In genomic region chr16:20700036-20700435, GRCm38 (mm10) we compare ENCODE assay signal across 14 mouse cellular contexts. TPM values are rescaled to one million over a fixed set of nuclear protein-coding genes. Genes with fewer than 3 reads are reported as not detected.
DNase-seq lines count a peak whose midpoint lies in the region; ATAC-seq lines count a peak whose summit lies in the region.
"Had no signal": no experiment of that assay in that cellular context is flagged by ENCODE, and none has a peak within 500 bp of the region (broad histone marks: within the 10 kb centered on the region; RNA-seq: fewer than 3 reads in every experiment).

No protein-coding gene starts in this region.

- H3K9ac ChIP-seq in midbrain, embryonic 12.5 days (replicated peaks): no peak overlapping the region
- no peak overlapping the region for H3K9ac ChIP-seq in midbrain, embryonic 11.5 days (ENCODE audit: low read length)
- 0 out of 2 replicates have a peak overlapping the region, but pooled peaks have one; percentile 17 for H3K9ac ChIP-seq in limb, embryonic 11.5 days (ENCODE audit: low read length)
- no peak overlapping the region for H3K9ac ChIP-seq in liver, embryonic 12.5 days
- H3K9ac ChIP-seq: heart, embryonic 12.5 days; lung, embryonic 14.5 days; neural tube, embryonic 15.5 days; stomach, embryonic 15.5 days had no signal

- peaks cover 12% of the 10 kb centered on the region for H3K36me3 ChIP-seq in midbrain, embryonic 12.5 days
- no peaks in the 10 kb centered on the region for H3K36me3 ChIP-seq in midbrain, embryonic 11.5 days (ENCODE audit: control insufficient read depth, insufficient read depth, low read length)
- no peaks in the 10 kb centered on the region; the same call in 1 of the 2 replicates for H3K36me3 ChIP-seq in limb, embryonic 11.5 days (ENCODE audit: control insufficient read depth, insufficient read depth, low read length)
- peaks cover 4% of the 10 kb centered on the region; the same call in 1 of the 2 replicates for H3K36me3 ChIP-seq in liver, embryonic 12.5 days

- no peak for ATAC-seq in midbrain, embryonic 12.5 days (ENCODE audit: low FRiP score, low read depth)
- no peak for ATAC-seq in midbrain, embryonic 11.5 days (ENCODE audit: low FRiP score)
- no peak for ATAC-seq in limb, embryonic 11.5 days (ENCODE audit: insufficient number of reproducible peaks, low FRiP score, low TSS enrichment, low read depth)
- no peak for ATAC-seq in liver, embryonic 12.5 days

- 0 out of 2 replicates have a peak overlapping the region, but pooled peaks have one; percentile 6 for H3K27ac ChIP-seq in midbrain, embryonic 12.5 days (replicated peaks)
- no peak overlapping the region for H3K27ac ChIP-seq in midbrain, embryonic 11.5 days (ENCODE audit: low read depth, low read length)
- H3K27ac ChIP-seq in limb, embryonic 11.5 days (replicated peaks; ENCODE audit: low read depth, low read length): peak overlapping the region; percentile 65; the same call in 1 of the 2 replicates
- H3K27ac ChIP-seq in liver, embryonic 12.5 days: no peak overlapping the region
- H3K27ac ChIP-seq: neural tube, embryonic 15.5 days; stomach, embryonic 15.5 days had no signal

- H3K9me3 ChIP-seq in midbrain, embryonic 12.5 days: no peaks in the 10 kb centered on the region
- H3K9me3 ChIP-seq in midbrain, embryonic 11.5 days (ENCODE audit: control insufficient read depth, low read length): no peaks in the 10 kb centered on the region
- H3K9me3 ChIP-seq in limb, embryonic 11.5 days (ENCODE audit: control insufficient read depth, low read length): no peaks in the 10 kb centered on the region
- H3K9me3 ChIP-seq in liver, embryonic 12.5 days (replicated peaks): no peaks in the 10 kb centered on the region
- H3K9me3 ChIP-seq: heart, embryonic 12.5 days; megakaryocyte, embryonic 14.5 days; neural tube, embryonic 15.5 days; stomach, embryonic 15.5 days had no signal

- peak; percentile 44 for DNase-seq in gastrocnemius, postnatal 14 days
- no peak for DNase-seq in gastrocnemius, postnatal 25 days
- DNase-seq in midbrain, embryonic 11.5 days (ENCODE audit: low spot score, missing footprints): no peak
- DNase-seq in cerebellum, adult 9-11 months: peak; percentile 79
- DNase-seq in limb, embryonic 11.5 days (ENCODE audit: low spot score): peak; percentile 47
- DNase-seq in right cerebral cortex, postnatal 14 days: no peak
- DNase-seq: kidney, postnatal 25 days; lung, embryonic 14.5 days had no signal

- H3K4me3 ChIP-seq in midbrain, embryonic 12.5 days: no peak overlapping the region
- no peak overlapping the region for H3K4me3 ChIP-seq in midbrain, embryonic 11.5 days (ENCODE audit: low read depth, low read length)
- H3K4me3 ChIP-seq in limb, embryonic 11.5 days (ENCODE audit: low read depth, low read length): 0 out of 2 replicates have a peak overlapping the region, but pooled peaks have one; percentile 5
- H3K4me3 ChIP-seq in liver, embryonic 12.5 days: no peak overlapping the region
- H3K4me3 ChIP-seq: heart, embryonic 12.5 days; megakaryocyte, embryonic 14.5 days; neural tube, embryonic 15.5 days; stomach, embryonic 15.5 days had no signal

- H3K4me2 ChIP-seq in midbrain, embryonic 12.5 days (replicated peaks): no peak overlapping the region
- H3K4me2 ChIP-seq in midbrain, embryonic 11.5 days: no peak overlapping the region
- no peak overlapping the region for H3K4me2 ChIP-seq in limb, embryonic 11.5 days (ENCODE audit: low read depth, severe bottlenecking)
- H3K4me2 ChIP-seq in liver, embryonic 12.5 days: no peak overlapping the region
- H3K4me2 ChIP-seq: heart, embryonic 12.5 days; lung, embryonic 14.5 days; neural tube, embryonic 15.5 days; stomach, embryonic 15.5 days had no signal

- peaks cover 2% of the 10 kb centered on the region; the same call in 1 of the 2 replicates for H3K27me3 ChIP-seq in midbrain, embryonic 12.5 days
- no peaks in the 10 kb centered on the region for H3K27me3 ChIP-seq in midbrain, embryonic 11.5 days (ENCODE audit: control insufficient read depth, insufficient read depth, low read length)
- H3K27me3 ChIP-seq in limb, embryonic 11.5 days (ENCODE audit: control insufficient read depth, insufficient read depth, low read length): no peaks in the 10 kb centered on the region
- H3K27me3 ChIP-seq in liver, embryonic 12.5 days (replicated peaks): peaks cover 50% of the 10 kb centered on the region
- H3K27me3 ChIP-seq: neural tube, embryonic 15.5 days had no signal

- WGBS in midbrain, embryonic 12.5 days: 41% methylated on average over 5 of the region's 5 CpGs
- 34% methylated on average over 5 of the region's 5 CpGs for WGBS in midbrain, embryonic 11.5 days
- whole genome bisulfite sequencing in limb, embryonic 11.5 days: 24% methylated on average over 5 of the region's 5 CpGs
- 70% methylated on average over 5 of the region's 5 CpGs for WGBS in liver, embryonic 12.5 days (ENCODE audit: insufficient replicate concordance)

- H3K4me1 ChIP-seq in midbrain, embryonic 12.5 days: peaks cover 43% of the 10 kb centered on the region
- peaks cover 35% of the 10 kb centered on the region for H3K4me1 ChIP-seq in midbrain, embryonic 11.5 days (ENCODE audit: control insufficient read depth, insufficient read depth, low read length)
- H3K4me1 ChIP-seq in limb, embryonic 11.5 days (ENCODE audit: control insufficient read depth, insufficient read depth, low read length): peaks cover 36% of the 10 kb centered on the region
- peaks cover 53% of the 10 kb centered on the region for H3K4me1 ChIP-seq in liver, embryonic 12.5 days

- intact Hi-C loops in gastrocnemius, postnatal 14 days (cut with DNase I; ENCODE audit: low total_unique reads): no loop called here

RNA-seq across cellular contexts. Expression of gene Fam131a, which starts 7.0 kb away (rescaled TPM):
- 10 to 100 TPM; 28.7 to 34.5 TPM for total RNA-seq in gastrocnemius, postnatal 14 days (2021)
- total RNA-seq in gastrocnemius, postnatal 25 days (2021): 10 to 100 TPM; 31.5 to 57.0 TPM
- polyA plus RNA-seq in midbrain, embryonic 12.5 days (2016; fragmentation: Nextera tagmentation; extraction: Ambion mirVana): 17.9 and 18.0 TPM in 2 replicates
- 8.8 and 12.5 TPM in 2 replicates for polyA plus RNA-seq in midbrain, embryonic 11.5 days (2014; fragmentation: Nextera tagmentation; extraction: Ambion mirVana)
- polyA plus RNA-seq in limb, embryonic 11.5 days (2014; fragmentation: Nextera tagmentation; extraction: Ambion mirVana): 3.5 and 4.1 TPM in 2 replicates
- polyA plus RNA-seq in liver, embryonic 12.5 days (2016; fragmentation: Nextera tagmentation; extraction: Ambion mirVana): 2.1 and 2.6 TPM in 2 replicates

RNA-seq across cellular contexts. Expression of gene Polr2h, which starts 17.4 kb away (rescaled TPM):
- total RNA-seq in gastrocnemius, postnatal 14 days (2021): 10 to 100 TPM; 10.9 to 14.1 TPM
- 1 to 10 TPM; 8.2 to 8.3 TPM for total RNA-seq in gastrocnemius, postnatal 25 days (2021)
- polyA plus RNA-seq in midbrain, embryonic 12.5 days (2016; fragmentation: Nextera tagmentation; extraction: Ambion mirVana): 84.5 and 87.6 TPM in 2 replicates
- polyA plus RNA-seq in midbrain, embryonic 11.5 days (2014; fragmentation: Nextera tagmentation; extraction: Ambion mirVana): 104 and 119 TPM in 2 replicates
- 136 and 140 TPM in 2 replicates for polyA plus RNA-seq in limb, embryonic 11.5 days (2014; fragmentation: Nextera tagmentation; extraction: Ambion mirVana)
- polyA plus RNA-seq in liver, embryonic 12.5 days (2016; fragmentation: Nextera tagmentation; extraction: Ambion mirVana): 66.1 and 68.4 TPM in 2 replicates

RNA-seq across cellular contexts. Expression of gene Clcn2, which starts 17.5 kb away (rescaled TPM):
- total RNA-seq in gastrocnemius, postnatal 14 days (2021): 1 to 10 TPM; 2.3 to 2.7 TPM
- 1 to 10 TPM; 2.0 to 3.2 TPM for total RNA-seq in gastrocnemius, postnatal 25 days (2021)
- 30.7 and 32.8 TPM in 2 replicates for polyA plus RNA-seq in midbrain, embryonic 12.5 days (2016; fragmentation: Nextera tagmentation; extraction: Ambion mirVana)
- 15.1 and 16.0 TPM in 2 replicates for polyA plus RNA-seq in midbrain, embryonic 11.5 days (2014; fragmentation: Nextera tagmentation; extraction: Ambion mirVana)
- polyA plus RNA-seq in limb, embryonic 11.5 days (2014; fragmentation: Nextera tagmentation; extraction: Ambion mirVana): 21.0 and 23.1 TPM in 2 replicates
- polyA plus RNA-seq in liver, embryonic 12.5 days (2016; fragmentation: Nextera tagmentation; extraction: Ambion mirVana): 14.0 and 14.5 TPM in 2 replicates

RNA-seq across cellular contexts. Expression of gene Eif4g1, which starts 31.9 kb away (rescaled TPM):
- 100 to 1,000 TPM; 303 to 309 TPM for total RNA-seq in gastrocnemius, postnatal 14 days (2021)
- total RNA-seq in gastrocnemius, postnatal 25 days (2021): 100 to 1,000 TPM; 356 to 390 TPM
- polyA plus RNA-seq in midbrain, embryonic 12.5 days (2016; fragmentation: Nextera tagmentation; extraction: Ambion mirVana): 191 and 210 TPM in 2 replicates
- polyA plus RNA-seq in midbrain, embryonic 11.5 days (2014; fragmentation: Nextera tagmentation; extraction: Ambion mirVana): 132 and 142 TPM in 2 replicates
- polyA plus RNA-seq in limb, embryonic 11.5 days (2014; fragmentation: Nextera tagmentation; extraction: Ambion mirVana): 170 and 190 TPM in 2 replicates
- polyA plus RNA-seq in liver, embryonic 12.5 days (2016; fragmentation: Nextera tagmentation; extraction: Ambion mirVana): 180 and 187 TPM in 2 replicates

RNA-seq across cellular contexts. Expression of gene Chrd, which starts 32.9 kb away (rescaled TPM):
- 1 to 10 TPM; 3.7 to 4.6 TPM for total RNA-seq in gastrocnemius, postnatal 14 days (2021)
- total RNA-seq in gastrocnemius, postnatal 25 days (2021): 1 to 10 TPM; 3.2 to 3.6 TPM
- 4.8 and 5.3 TPM in 2 replicates for polyA plus RNA-seq in midbrain, embryonic 12.5 days (2016; fragmentation: Nextera tagmentation; extraction: Ambion mirVana)
- polyA plus RNA-seq in midbrain, embryonic 11.5 days (2014; fragmentation: Nextera tagmentation; extraction: Ambion mirVana): 2.6 and 2.7 TPM in 2 replicates
- polyA plus RNA-seq in limb, embryonic 11.5 days (2014; fragmentation: Nextera tagmentation; extraction: Ambion mirVana): 2.0 and 3.4 TPM in 2 replicates
- 0.54 and 0.96 TPM in 2 replicates for polyA plus RNA-seq in liver, embryonic 12.5 days (2016; fragmentation: Nextera tagmentation; extraction: Ambion mirVana)

Comparison
In these comparisons a context has a peak if more than half of its experiments do, and no peak if none do; other contexts are left out.
1. DNase-seq: peak in gastrocnemius, postnatal 14 days (single experiment), cerebellum, adult 9-11 months (single experiment) and limb, embryonic 11.5 days (single experiment); none in gastrocnemius, postnatal 25 days (single experiment), midbrain, embryonic 11.5 days (single experiment) and right cerebral cortex, postnatal 14 days (single experiment).
2. H3K27ac ChIP-seq: peak in midbrain, embryonic 12.5 days (single experiment) and limb, embryonic 11.5 days (single experiment); none in midbrain, embryonic 11.5 days (single experiment) and liver, embryonic 12.5 days (single experiment).